Mouse (Mus musculus) forebrain, embryonic 14.5 days (tissue): ENCODE results near the gene Fbxo6. TPM values are rescaled to one million over a fixed set of nuclear protein-coding genes. Genes with fewer than 3 reads are reported as not detected.
"Not testable (repeated sequence)": the region's sequence is repeated elsewhere in the genome, so short reads cannot be mapped to it uniquely, and the experiment has no call there.

Source experiments
- ATAC-seq: fragments of 200-750 bp; cut with Nextera tagmentation; 2 replicates; pipeline ENCODE4 v1.8.0; 2017; ENCODE audit warnings: mild to moderate bottlenecking, moderate library complexity
- DNase-seq: peaks from one replicate; pipeline ENCODE4 v3.0.0-alpha.2; 2015; ENCODE audit warnings: low spot score
- H3K27ac ChIP-seq: fragments of 300-500 bp; sonication (generic); 2 replicates; pipeline ENCODE4 v1.5.1; 2014; ENCODE audit warnings: low read depth, mild to moderate bottlenecking, control low read depth, low read length, moderate library complexity
- H3K27me3 ChIP-seq: fragments of 300-500 bp; sonication (generic); replicated peaks from 2 replicates; pipeline ENCODE4 v1.6.1; 2014; ENCODE audit warnings: low read length, control low read depth, mixed read lengths; ENCODE audit not compliant: control insufficient read depth, insufficient read depth
- H3K36me3 ChIP-seq: fragments of 300-500 bp; sonication (generic); 2 replicates; pipeline ENCODE4 v1.6.1; 2014; ENCODE audit warnings: low read length, control low read depth; ENCODE audit not compliant: control insufficient read depth, insufficient read depth
- H3K4me1 ChIP-seq: fragments of 300-500 bp; sonication (generic); 2 replicates; pipeline ENCODE4 v1.6.1; 2014; ENCODE audit warnings: antibody characterized with exemption, low read length, control low read depth; ENCODE audit not compliant: control insufficient read depth, insufficient read depth
- H3K4me2 ChIP-seq: fragments of 300-500 bp; sonication (generic); 2 replicates; pipeline ENCODE4 v1.6.1; 2014; ENCODE audit warnings: mild to moderate bottlenecking, control low read depth, low read length
- H3K4me3 ChIP-seq: fragments of 300-500 bp; sonication (generic); 2 replicates; pipeline ENCODE4 v1.5.1; 2014; ENCODE audit warnings: low read depth, low read length, control low read depth
- H3K9ac ChIP-seq: fragments of 300-500 bp; sonication (generic); 2 replicates; pipeline ENCODE4 v1.6.1; 2014; ENCODE audit warnings: mild to moderate bottlenecking, low read length, control low read depth, moderate library complexity
- H3K9me3 ChIP-seq: fragments of 300-500 bp; sonication (generic); replicated peaks from 2 replicates; pipeline ENCODE4 v1.6.1; 2016; ENCODE audit warnings: low read length, control low read depth, mixed read lengths; ENCODE audit not compliant: control insufficient read depth
- WGBS: fragments of 180-500 bp; shearing (Covaris S2); extraction: QIAGEN DNeasy Blood & Tissue Kit; methylation state at CpG from one replicate; pipeline ENCODE4 v1.1.7; 2014; 5-methylcytosine and 5-hydroxymethylcytosine counted together
- polyA plus RNA-seq: library from polyadenylated mRNA; unstranded; fragments of >200 nt; fragmentation: Nextera tagmentation; extraction: Ambion mirVana; gene quantifications from 2 replicates; pipeline ENCODE4 v1.2.1, GENCODE M21; 2014

The Fbxo6 gene
- polyA plus RNA-seq, 1 experiment from 2014 or later = 20.6 TPM

DNA sequence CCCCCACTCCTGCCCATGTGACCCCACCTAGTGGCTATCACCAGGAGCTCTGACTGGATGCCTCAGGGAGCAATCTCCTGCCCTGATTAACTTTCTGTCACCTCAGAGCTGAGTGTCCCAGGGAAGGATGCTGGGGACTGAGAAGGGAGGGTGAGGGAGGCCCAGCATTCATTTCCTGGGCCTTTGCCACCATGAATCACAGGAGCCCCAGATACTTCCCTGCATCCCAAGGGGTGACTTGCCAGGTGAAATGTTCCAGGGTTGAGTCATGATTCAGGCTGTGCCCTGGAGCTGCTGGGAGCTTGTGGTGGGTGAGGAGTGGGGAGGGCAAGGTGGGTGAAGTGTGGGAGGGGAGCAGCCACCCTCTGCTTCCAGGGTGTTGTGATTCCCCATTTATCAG is 25.8 kb upstream of the Fbxo6 start:
- Histone ChIP-seq H3K9me3 (no peaks in the 10 kb centered on the region), H3K27ac (no peak overlapping the region), H3K4me3 (no peak overlapping the region), H3K27me3 (peaks cover 36% of the 10 kb centered on the region), H3K4me2 (no peak overlapping the region), H3K9ac (no peak overlapping the region), H3K4me1 (no peaks in the 10 kb centered on the region; the same call in 1 of the 2 replicates), H3K36me3 (no peaks in the 10 kb centered on the region)
- DNase-seq = no peak
- ATAC-seq = no peak

GRCm38 (mm10) chr4:148176603-148177002 is 24.7 kb upstream of the Fbxo6 start:
- not testable (repeated sequence) for ATAC-seq, H3K4me1 ChIP-seq, H3K4me3 ChIP-seq, H3K27ac ChIP-seq, H3K4me2 ChIP-seq, H3K36me3 ChIP-seq, H3K9ac ChIP-seq, DNase-seq, H3K9me3 ChIP-seq
- WGBS = 76% methylated on average over 5 of the region's 6 CpGs
- H3K27me3 ChIP-seq = peaks cover 46% of the 10 kb centered on the region

DNA sequence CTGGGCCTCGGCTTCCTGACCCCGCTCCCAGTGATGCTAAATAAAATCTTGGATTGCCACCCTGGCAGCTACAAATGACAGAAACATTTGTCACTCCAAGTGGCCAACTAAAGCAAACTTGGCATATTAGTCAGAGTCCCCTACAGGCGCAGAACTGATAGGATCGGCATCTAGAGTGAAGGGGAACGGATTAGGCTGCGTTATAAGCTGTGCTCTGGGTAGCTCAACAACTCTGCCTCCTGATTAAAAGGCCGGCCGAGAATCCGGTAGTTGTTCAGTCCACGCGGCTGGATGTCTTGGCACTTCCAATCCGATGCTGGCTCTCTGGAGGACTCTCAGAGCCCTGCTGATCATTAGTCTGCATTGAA is 22.5 kb upstream of the Fbxo6 start:
- Histone ChIP-seq H3K27ac (no peak overlapping the region), H3K4me2 (peak overlapping the region; percentile 50), H3K36me3 (no peaks in the 10 kb centered on the region), H3K9ac (no peak overlapping the region; the same call in 1 of the 2 replicates), H3K9me3 (no peaks in the 10 kb centered on the region), H3K4me3 (peak overlapping the region; percentile 24), H3K27me3 (peaks cover 57% of the 10 kb centered on the region), H3K4me1 (no peaks in the 10 kb centered on the region)
- no peak for DNase-seq
- 3% methylated on average over 12 of the region's 12 CpGs for WGBS
- no peak for ATAC-seq

DNA sequence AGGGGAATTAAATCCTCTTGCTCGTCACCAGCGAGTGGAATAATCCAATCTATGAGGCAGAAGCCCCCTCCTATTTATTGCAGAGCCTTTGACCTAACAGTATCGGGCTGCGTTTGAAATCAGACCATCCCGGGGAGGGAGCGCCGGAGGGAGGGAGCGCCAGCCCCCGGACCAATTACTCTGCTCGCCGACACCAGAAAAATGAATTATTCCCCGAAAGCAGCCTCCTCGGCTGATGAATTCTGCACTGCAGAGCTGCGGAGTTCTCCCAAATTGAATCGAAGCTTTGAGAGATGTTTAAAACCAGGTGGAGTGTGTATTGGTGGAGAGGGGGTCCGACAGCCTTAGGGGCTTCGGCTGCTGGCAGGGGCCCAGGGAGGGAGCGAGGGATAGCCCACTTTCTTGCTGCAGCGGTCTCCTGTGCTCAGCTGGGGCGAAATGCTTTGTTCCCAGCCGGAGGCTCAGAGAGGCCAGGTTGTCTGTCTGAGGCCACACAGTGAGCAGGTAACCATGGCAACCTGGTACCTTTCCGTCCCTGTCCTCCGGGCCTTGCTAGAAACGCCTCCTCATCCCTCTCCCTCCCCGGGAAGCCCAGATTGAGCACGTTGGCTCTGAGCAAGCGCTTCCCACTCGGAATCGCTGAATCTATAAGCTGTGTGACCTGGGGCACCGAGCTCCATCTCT is 22.0 kb upstream of the Fbxo6 start:
- H3K9me3 ChIP-seq = no peaks in the 10 kb centered on the region
- H3K4me2 ChIP-seq = peak overlapping the region; percentile 50
- peak overlapping the region; percentile 44; the same call in 1 of the 2 replicates for H3K27ac ChIP-seq
- peak overlapping the region; percentile 54 for H3K9ac ChIP-seq
- peak overlapping the region; percentile 24 for H3K4me3 ChIP-seq
- under 1% methylated on average over 30 of the region's 30 CpGs for WGBS
- H3K27me3 ChIP-seq = peaks cover 58% of the 10 kb centered on the region
- ATAC-seq (peak; percentile 54), DNase-seq (peak; percentile 70)
- H3K36me3 ChIP-seq = no peaks in the 10 kb centered on the region
- H3K4me1 ChIP-seq = no peaks in the 10 kb centered on the region

- no peak overlapping the region for H3K9ac ChIP-seq
- WGBS = 4% methylated on average over 3 of the region's 3 CpGs
- no peak for ATAC-seq
- peaks cover 47% of the 10 kb centered on the region for H3K27me3 ChIP-seq
- H3K9me3 ChIP-seq = no peaks in the 10 kb centered on the region
- DNase-seq = no peak
- H3K4me3 ChIP-seq = no peak overlapping the region
- peaks cover 2% of the 10 kb centered on the region; the same call in 1 of the 2 replicates for H3K4me1 ChIP-seq
- H3K4me2 ChIP-seq = no peak overlapping the region
- no peaks in the 10 kb centered on the region for H3K36me3 ChIP-seq
- H3K27ac ChIP-seq = no peak overlapping the region
These were observed 19.3 kb upstream of the Fbxo6 start for GRCm38 (mm10) chr4:148171261-148171660.

DNA sequence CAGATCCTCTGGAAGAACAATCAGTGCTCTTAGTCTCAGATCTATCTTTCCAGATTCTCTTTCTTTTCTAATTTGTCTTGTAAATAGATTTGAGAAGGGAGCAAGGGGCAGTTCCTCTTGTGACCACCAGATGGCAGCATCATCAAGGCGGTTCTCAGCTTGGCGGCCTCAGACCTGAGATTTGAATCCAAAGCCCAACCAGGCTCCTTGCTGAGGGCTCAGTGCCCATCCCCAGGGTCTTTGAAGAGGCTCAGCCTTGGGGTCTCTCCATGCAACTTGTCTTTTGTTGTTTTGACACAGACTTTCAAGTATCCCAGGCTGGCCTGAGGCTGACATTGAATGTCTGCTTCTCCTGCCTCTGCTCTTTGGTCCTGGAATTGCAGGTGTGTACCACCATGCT is 18.9 kb upstream of the Fbxo6 start:
- no peak overlapping the region for H3K4me3 ChIP-seq
- WGBS = 2% methylated on average over 2 of the region's 2 CpGs
- H3K4me1 ChIP-seq = peaks cover 2% of the 10 kb centered on the region; the same call in 1 of the 2 replicates
- ATAC-seq (no peak), DNase-seq (peak; percentile 75)
- H3K36me3 ChIP-seq = no peaks in the 10 kb centered on the region
- no peak overlapping the region for H3K9ac ChIP-seq
- H3K9me3 ChIP-seq = no peaks in the 10 kb centered on the region
- no peak overlapping the region for H3K27ac ChIP-seq
- H3K4me2 ChIP-seq = no peak overlapping the region
- H3K27me3 ChIP-seq = peaks cover 47% of the 10 kb centered on the region

- ATAC-seq (no peak), DNase-seq (no peak)
- H3K27me3 ChIP-seq = peaks cover 50% of the 10 kb centered on the region
- no peaks in the 10 kb centered on the region for H3K36me3 ChIP-seq
- H3K4me3 ChIP-seq = no peak overlapping the region
- H3K9me3 ChIP-seq = no peaks in the 10 kb centered on the region
- WGBS = 17% methylated on average over 15 of the region's 15 CpGs
- peaks cover 2% of the 10 kb centered on the region; the same call in 1 of the 2 replicates for H3K4me1 ChIP-seq
- H3K4me2 ChIP-seq = no peak overlapping the region
- no peak overlapping the region for H3K9ac ChIP-seq
- no peak overlapping the region for H3K27ac ChIP-seq
These were observed 17.6 kb upstream of the Fbxo6 start for GRCm38 (mm10) chr4:148169586-148169985.

DNA sequence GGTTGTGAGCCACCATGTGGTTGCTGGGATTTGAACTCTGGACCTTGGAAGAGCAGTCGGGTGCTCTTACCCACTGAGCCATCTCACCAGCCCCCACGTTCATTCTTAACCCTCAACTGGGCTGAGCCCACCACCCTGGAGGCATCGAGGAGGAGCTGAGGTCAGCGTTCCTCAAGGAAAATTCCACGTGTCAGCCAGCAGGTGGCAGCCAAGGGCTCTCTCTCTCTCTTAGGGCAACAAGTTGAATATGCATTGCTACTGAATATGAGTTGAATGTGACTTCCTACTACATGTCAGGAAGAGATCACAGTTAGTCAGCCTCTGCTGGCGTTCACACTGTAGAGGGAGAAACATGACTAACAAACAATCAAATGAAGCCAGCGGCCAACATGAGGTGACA is 16.3 kb upstream of the Fbxo6 start:
- H3K4me3 ChIP-seq = no peak overlapping the region
- peaks cover 9% of the 10 kb centered on the region; the same call in 1 of the 2 replicates for H3K4me1 ChIP-seq
- whole genome bisulfite sequencing = 25% methylated on average over 7 of the region's 7 CpGs
- H3K36me3 ChIP-seq = no peaks in the 10 kb centered on the region
- no peak overlapping the region for H3K27ac ChIP-seq
- ATAC-seq = no peak
- peaks cover 59% of the 10 kb centered on the region for H3K27me3 ChIP-seq
- no peak overlapping the region for H3K4me2 ChIP-seq
- no peaks in the 10 kb centered on the region for H3K9me3 ChIP-seq
- peak; percentile 74 for DNase-seq
- H3K9ac ChIP-seq = no peak overlapping the region

DNA sequence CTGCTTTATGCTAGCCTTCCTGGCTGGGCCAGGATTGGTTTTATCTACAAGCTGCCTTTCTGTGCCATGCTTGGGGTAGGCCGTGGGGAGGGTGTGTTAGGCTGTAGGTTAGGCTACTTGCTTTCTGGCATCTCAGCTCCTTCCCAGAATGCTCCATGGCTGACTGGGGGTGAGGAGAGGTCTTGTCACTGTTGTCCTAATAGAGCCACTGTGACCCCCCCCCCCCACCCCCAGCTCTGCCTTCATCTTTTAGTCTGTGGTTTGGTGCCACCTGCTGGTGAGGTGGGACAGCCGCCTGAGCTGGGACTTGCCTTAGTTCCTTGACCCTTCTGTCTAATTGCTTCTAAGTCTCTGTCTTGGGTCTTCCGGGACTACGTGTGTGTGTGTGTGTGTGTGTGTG is 15.0 kb upstream of the Fbxo6 start:
- Histone ChIP-seq H3K27me3 (peaks cover 57% of the 10 kb centered on the region), H3K36me3 (no peaks in the 10 kb centered on the region), H3K9ac (no peak overlapping the region; the same call in 1 of the 2 replicates), H3K4me3 (peak overlapping the region; percentile 0; the same call in 1 of the 2 replicates), H3K27ac (no peak overlapping the region), H3K9me3 (no peaks in the 10 kb centered on the region), H3K4me2 (peak overlapping the region; percentile 35), H3K4me1 (peaks cover 9% of the 10 kb centered on the region; the same call in 1 of the 2 replicates)
- DNase-seq (peak; percentile 69), ATAC-seq (peak; percentile 19; the same call in 1 of the 2 replicates)
- 21% methylated on average over 4 of the region's 4 CpGs for WGBS
